Mouse (Mus musculus): ENCODE measurements around the gene Adh7.

Gene Adh7

DNA sequence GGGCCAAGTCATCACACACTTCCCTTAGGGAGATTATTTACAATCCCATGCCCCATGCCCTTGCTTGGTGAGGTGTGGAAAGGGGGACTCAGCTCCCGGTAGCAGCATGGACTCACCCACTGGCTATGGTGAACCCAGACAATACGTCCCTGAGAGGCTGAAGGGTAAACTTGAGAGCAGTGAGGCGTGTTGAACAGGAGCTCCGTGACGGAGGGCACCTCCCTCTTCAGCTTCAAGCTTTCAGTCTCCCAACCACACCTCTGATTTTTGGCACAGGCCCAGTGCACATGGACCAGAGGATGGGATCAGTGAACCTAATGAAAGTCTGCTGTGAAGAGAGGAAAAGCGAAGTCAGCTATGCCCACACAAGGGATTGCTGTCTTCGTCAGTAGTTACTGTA is 30.5 kb downstream of the Adh7 start:
- Histone ChIP-seq H3K36me3 (ENCODE audit: insufficient read depth, low read length) (no peaks in the 10 kb centered on the region), H3K27me3 (ENCODE audit: insufficient read depth, low read length) (no peaks in the 10 kb centered on the region), H3K4me3 (replicated peaks; ENCODE audit: low read length) (no peak overlapping the region), H3K4me1 (replicated peaks; ENCODE audit: low read depth, low read length) (no peaks in the 10 kb centered on the region), H3K9me3 (ENCODE audit: low read length) (no peaks in the 10 kb centered on the region)
- TF ChIP-seq NANOG (IDR thresholded peaks at IDR 0.05; ENCODE audit: borderline replicate concordance, low read length) (no peak), CTCF (conservative IDR thresholded peaks at IDR 0.05; ENCODE audit: low read length) (no peak), POU5F1 (IDR thresholded peaks at IDR 0.05; ENCODE audit: borderline replicate concordance, low read length) (no peak)

GRCm38 (mm10) chr3:138248746-138249145 is 31.2 kb downstream of the Adh7 start:
- no peaks in the 10 kb centered on the region for H3K36me3 ChIP-seq (ENCODE audit: insufficient read depth, low read length)
- TF ChIP-seq CTCF (conservative IDR thresholded peaks at IDR 0.05; ENCODE audit: low read length) (no peak), NANOG (IDR thresholded peaks at IDR 0.05; ENCODE audit: borderline replicate concordance, low read length) (no peak), POU5F1 (IDR thresholded peaks at IDR 0.05; ENCODE audit: borderline replicate concordance, low read length) (no peak)
- no peak overlapping the region for H3K4me3 ChIP-seq (replicated peaks; ENCODE audit: low read length)
- no peaks in the 10 kb centered on the region for H3K27me3 ChIP-seq (ENCODE audit: insufficient read depth, low read length)
- H3K9me3 ChIP-seq (ENCODE audit: low read length): no peaks in the 10 kb centered on the region
- no peaks in the 10 kb centered on the region for H3K4me1 ChIP-seq (replicated peaks; ENCODE audit: low read depth, low read length)

GRCm38 (mm10) chr3:138251156-138251555 is 33.6 kb downstream of the Adh7 start:
- no peaks in the 10 kb centered on the region for H3K36me3 ChIP-seq (ENCODE audit: insufficient read depth, low read length)
- no peak overlapping the region for H3K4me3 ChIP-seq (replicated peaks; ENCODE audit: low read length)
- no peaks in the 10 kb centered on the region for H3K27me3 ChIP-seq (ENCODE audit: insufficient read depth, low read length)
- H3K4me1 ChIP-seq (replicated peaks; ENCODE audit: low read depth, low read length): no peaks in the 10 kb centered on the region
- no peak for TF ChIP-seq POU5F1 (IDR thresholded peaks at IDR 0.05; ENCODE audit: borderline replicate concordance, low read length)
- no peak for TF ChIP-seq NANOG (IDR thresholded peaks at IDR 0.05; ENCODE audit: borderline replicate concordance, low read length)
- no peak for TF ChIP-seq CTCF (conservative IDR thresholded peaks at IDR 0.05; ENCODE audit: low read length)
- H3K9me3 ChIP-seq (ENCODE audit: low read length): no peaks in the 10 kb centered on the region

GRCm38 (mm10) chr3:138254205-138254604 is 36.6 kb downstream of the Adh7 start:
- Histone ChIP-seq H3K4me1 (replicated peaks; ENCODE audit: low read depth, low read length) (no peaks in the 10 kb centered on the region), H3K9me3 (ENCODE audit: low read length) (no peaks in the 10 kb centered on the region), H3K27me3 (ENCODE audit: insufficient read depth, low read length) (no peaks in the 10 kb centered on the region), H3K4me3 (replicated peaks; ENCODE audit: low read length) (no peak overlapping the region), H3K36me3 (ENCODE audit: insufficient read depth, low read length) (no peaks in the 10 kb centered on the region)
- no peak for TF ChIP-seq POU5F1 (IDR thresholded peaks at IDR 0.05; ENCODE audit: borderline replicate concordance, low read length)

GRCm38 (mm10) chr3:138255366-138255765 is 37.8 kb downstream of the Adh7 start:
- no peak for TF ChIP-seq NANOG (IDR thresholded peaks at IDR 0.05; ENCODE audit: borderline replicate concordance, low read length)
- no peak for TF ChIP-seq POU5F1 (IDR thresholded peaks at IDR 0.05; ENCODE audit: borderline replicate concordance, low read length)
- TF ChIP-seq CTCF (conservative IDR thresholded peaks at IDR 0.05; ENCODE audit: low read length): no peak
- H3K4me3 ChIP-seq (replicated peaks; ENCODE audit: low read length): no peak overlapping the region
- H3K4me1 ChIP-seq (replicated peaks; ENCODE audit: low read depth, low read length): no peaks in the 10 kb centered on the region
- no peaks in the 10 kb centered on the region for H3K27me3 ChIP-seq (ENCODE audit: insufficient read depth, low read length)
- H3K9me3 ChIP-seq (ENCODE audit: low read length): no peaks in the 10 kb centered on the region
- H3K36me3 ChIP-seq (ENCODE audit: insufficient read depth, low read length): no peaks in the 10 kb centered on the region

GRCm38 (mm10) chr3:138255780-138256550 is 38.4 kb downstream of the Adh7 start:
- Histone ChIP-seq H3K27me3 (ENCODE audit: insufficient read depth, low read length) (no peaks in the 10 kb centered on the region), H3K9me3 (ENCODE audit: low read length) (no peaks in the 10 kb centered on the region), H3K36me3 (ENCODE audit: insufficient read depth, low read length) (no peaks in the 10 kb centered on the region), H3K4me3 (replicated peaks; ENCODE audit: low read length) (no peak overlapping the region), H3K4me1 (replicated peaks; ENCODE audit: low read depth, low read length) (no peaks in the 10 kb centered on the region)
- TF ChIP-seq CTCF (conservative IDR thresholded peaks at IDR 0.05; ENCODE audit: low read length) (no peak), POU5F1 (IDR thresholded peaks at IDR 0.05; ENCODE audit: borderline replicate concordance, low read length) (no peak), NANOG (IDR thresholded peaks at IDR 0.05; ENCODE audit: borderline replicate concordance, low read length) (no peak)

GRCm38 (mm10) chr3:138260721-138261669 is 43.4 kb downstream of the Adh7 start, which contains the start of gene Adh1:
Adh1 (plus strand) TSS chr3:138260991.
- no peaks in the 10 kb centered on the region for H3K36me3 ChIP-seq (ENCODE audit: insufficient read depth, low read length)
- no peaks in the 10 kb centered on the region for H3K9me3 ChIP-seq (ENCODE audit: low read length)
- no peaks in the 10 kb centered on the region for H3K4me1 ChIP-seq (replicated peaks; ENCODE audit: low read depth, low read length)
- no peaks in the 10 kb centered on the region for H3K27me3 ChIP-seq (ENCODE audit: insufficient read depth, low read length)
- no peak for TF ChIP-seq CTCF (conservative IDR thresholded peaks at IDR 0.05; ENCODE audit: low read length)
- no peak for TF ChIP-seq NANOG (IDR thresholded peaks at IDR 0.05; ENCODE audit: borderline replicate concordance, low read length)
- no peak for TF ChIP-seq POU5F1 (IDR thresholded peaks at IDR 0.05; ENCODE audit: borderline replicate concordance, low read length)
- no peak within 1 kb of the TSS for H3K4me3 ChIP-seq (replicated peaks; ENCODE audit: low read length)

DNA sequence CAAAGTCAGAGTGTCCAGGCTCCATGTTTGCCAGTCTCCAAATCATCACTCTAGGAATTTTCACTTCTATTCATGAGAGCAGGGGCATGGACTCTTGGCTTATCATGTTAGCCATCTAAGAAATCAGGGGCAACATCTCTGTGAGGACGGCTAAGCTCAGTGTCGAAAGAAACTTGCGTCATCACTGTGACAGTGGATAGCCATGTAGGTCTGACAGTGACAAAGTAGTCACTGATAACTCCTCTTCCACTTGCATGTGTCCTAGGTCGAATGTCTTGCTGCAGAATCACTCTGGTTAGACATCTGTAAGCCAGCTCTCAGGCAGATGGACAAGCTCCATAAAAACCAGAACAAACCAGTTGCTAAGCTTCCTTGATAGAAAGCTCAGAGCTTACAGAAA is 45.0 kb downstream of the Adh7 start:
- TF ChIP-seq NANOG (IDR thresholded peaks at IDR 0.05; ENCODE audit: borderline replicate concordance, low read length) (no peak), CTCF (conservative IDR thresholded peaks at IDR 0.05; ENCODE audit: low read length) (no peak), POU5F1 (IDR thresholded peaks at IDR 0.05; ENCODE audit: borderline replicate concordance, low read length) (no peak)

More for the DNA sequence above, 45.0 kb downstream of the Adh7 start:
- no peaks in the 10 kb centered on the region for H3K27me3 ChIP-seq (ENCODE audit: insufficient read depth, low read length)
- H3K4me3 ChIP-seq (replicated peaks; ENCODE audit: low read length): no peak overlapping the region
- H3K36me3 ChIP-seq (ENCODE audit: insufficient read depth, low read length): no peaks in the 10 kb centered on the region
- H3K9me3 ChIP-seq (ENCODE audit: low read length): no peaks in the 10 kb centered on the region
- H3K4me1 ChIP-seq (replicated peaks; ENCODE audit: low read depth, low read length): no peaks in the 10 kb centered on the region

All from E14TG2a.4 (cell line).